Mouse (Mus musculus) brain, embryonic 18.5 days (tissue): ENCODE results near the gene Vdac1.

ENCODE experiments used
- DNase-seq: peaks from one replicate; pipeline ENCODE4 v3.0.0-alpha.2; 2012; ENCODE audit warnings: low read depth, low spot score

Vdac1 gene

DNA sequence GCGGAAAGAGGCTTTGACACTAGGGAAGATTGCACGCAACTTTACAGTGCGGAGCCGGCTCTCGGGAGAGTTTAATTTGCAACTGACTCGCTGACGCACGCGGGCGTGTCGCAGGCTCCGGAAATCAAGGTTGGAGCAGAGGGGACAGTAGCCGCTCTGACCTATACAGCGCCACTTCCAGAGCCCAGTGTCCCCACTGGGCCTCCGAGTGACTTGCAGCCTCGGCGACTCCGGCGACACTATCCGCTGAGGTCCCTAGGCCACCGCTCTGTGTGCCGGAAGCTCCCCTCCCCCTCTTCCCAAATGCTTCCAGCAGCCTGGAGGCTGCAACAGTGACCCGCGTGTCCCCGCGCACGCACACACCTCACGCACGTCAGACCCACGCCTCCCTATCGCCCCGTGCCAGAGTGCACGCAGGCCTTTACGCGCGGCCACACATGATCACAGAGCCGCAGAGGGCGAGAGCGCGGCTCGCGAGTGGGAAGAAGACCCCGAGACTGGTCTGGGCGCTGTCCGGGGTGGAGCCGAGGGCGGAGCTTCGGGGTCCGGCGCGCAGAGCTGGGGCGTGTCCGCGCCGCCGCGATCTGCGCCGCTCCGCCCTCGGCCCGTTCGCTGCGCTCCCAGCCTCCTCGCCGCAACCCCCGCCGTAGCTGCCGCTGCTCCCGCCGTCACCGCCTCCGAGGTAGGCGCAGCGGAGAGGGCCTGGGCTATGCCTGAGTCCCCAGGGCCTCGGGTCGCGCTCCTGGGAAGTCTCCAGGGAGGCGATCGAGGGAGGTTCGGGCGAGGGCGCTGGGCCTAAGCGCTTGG is at the start of gene Vdac1:
Gene Vdac1, plus strand, starts transcription at position 390 of the 807 bp plus-strand sequence.
- DNase-seq: peak; percentile 76

GRCm38 (mm10) chr11:52314102-52314793 is 46.4 kb upstream of the Vdac1 start:
- no peak for DNase-seq

- DNase-seq: no peak
Measured at GRCm38 (mm10) chr11:52318445-52318844, 42.2 kb upstream of the Vdac1 start.

GRCm38 (mm10) chr11:52319664-52320063 is 41.0 kb upstream of the Vdac1 start:
- no peak for DNase-seq

GRCm38 (mm10) chr11:52320529-52320928 is 40.1 kb upstream of the Vdac1 start:
- DNase-seq: no peak

GRCm38 (mm10) chr11:52321540-52321939 is 39.1 kb upstream of the Vdac1 start:
- DNase-seq: no peak

DNA sequence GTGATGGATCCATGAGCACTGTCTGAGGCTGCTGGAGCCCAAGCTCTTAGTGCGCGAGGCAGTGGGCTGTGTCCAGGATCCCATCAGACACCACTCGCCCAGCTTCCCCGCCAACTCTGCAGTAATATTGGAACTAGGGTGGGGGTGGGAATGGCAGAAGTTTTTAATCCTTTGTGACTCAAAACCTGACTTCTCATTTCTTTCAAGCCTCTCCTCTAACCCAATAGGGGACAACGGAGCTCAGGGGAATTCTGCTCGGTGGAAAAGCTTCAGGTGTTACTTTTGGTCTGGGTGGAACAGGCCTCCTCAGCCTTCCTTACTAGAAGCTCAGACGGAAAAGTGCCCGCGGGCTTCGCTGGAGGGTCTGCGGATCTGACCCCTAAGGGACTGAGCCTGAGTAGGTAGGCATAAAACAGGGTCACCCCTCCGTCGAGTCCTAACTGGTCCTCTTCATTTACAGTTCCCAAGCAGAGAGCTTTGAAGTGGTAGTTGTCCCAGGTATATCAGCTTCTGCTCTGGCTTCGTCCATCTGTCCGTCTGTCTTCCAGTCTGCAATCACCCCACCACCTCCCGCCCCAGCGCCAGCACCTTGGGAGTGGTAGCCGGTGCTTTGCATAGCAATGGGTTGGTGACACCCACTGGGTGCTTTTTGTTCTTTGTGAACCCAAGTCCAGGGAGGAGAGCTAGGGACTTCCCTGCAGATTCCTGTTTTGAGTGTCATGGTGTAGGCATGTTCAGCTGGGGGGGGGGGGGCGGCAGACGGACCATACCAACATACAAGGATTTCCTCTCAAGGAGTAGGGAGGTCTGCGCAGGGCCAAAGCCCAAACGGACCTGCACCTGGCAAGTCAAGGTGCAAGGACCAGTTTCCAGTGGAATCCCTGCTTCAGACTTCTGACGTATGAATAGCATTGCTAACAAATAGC is 36.0 kb upstream of the Vdac1 start:
- no peak for DNase-seq

GRCm38 (mm10) chr11:52327313-52327712 is 33.3 kb upstream of the Vdac1 start:
- no peak for DNase-seq

- no peak for DNase-seq
Measured at GRCm38 (mm10) chr11:52332421-52333118, 28.1 kb upstream of the Vdac1 start.

DNA sequence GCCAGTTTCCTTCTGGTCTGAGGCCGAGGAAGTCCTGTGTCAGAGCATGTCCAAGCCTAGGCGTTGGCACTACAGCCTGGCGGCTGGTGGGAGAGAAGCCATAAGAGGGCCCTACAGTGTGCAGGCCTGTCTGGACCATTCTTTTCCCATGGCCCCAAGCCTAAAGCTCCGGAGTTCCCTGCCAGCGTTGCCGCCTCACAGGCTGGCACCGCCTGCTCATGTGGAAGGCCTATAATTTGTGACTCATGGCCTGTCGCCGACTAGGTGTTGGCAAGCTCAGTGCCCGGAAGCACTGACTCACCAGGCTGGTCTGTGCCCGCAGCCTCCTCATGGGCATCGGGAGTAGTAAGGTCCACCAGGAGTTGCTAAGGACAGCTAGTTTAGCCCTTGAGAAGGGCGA is 27.0 kb upstream of the Vdac1 start:
- no peak for DNase-seq

DNA sequence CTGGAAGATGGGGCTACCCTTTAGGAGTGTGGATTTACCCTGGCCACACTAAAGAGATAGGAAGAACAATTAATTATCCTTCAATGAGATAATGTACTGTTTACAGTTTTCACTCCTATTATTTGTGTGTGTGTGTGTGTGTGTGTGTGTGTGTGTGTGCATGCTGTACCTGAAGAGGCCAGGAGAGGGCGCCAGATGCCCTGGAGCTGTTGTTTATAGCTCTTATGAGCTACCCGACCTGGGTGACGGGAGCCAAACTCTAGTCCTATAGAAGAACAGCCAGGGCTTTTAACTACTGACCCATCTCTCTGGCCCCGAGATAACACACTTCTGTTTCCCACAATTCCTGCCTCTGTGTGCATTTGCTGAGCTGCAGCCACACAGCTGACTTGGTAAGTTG is 25.4 kb upstream of the Vdac1 start:
- DNase-seq: no peak

GRCm38 (mm10) chr11:52335924-52336323 is 24.7 kb upstream of the Vdac1 start:
- no peak for DNase-seq

DNA sequence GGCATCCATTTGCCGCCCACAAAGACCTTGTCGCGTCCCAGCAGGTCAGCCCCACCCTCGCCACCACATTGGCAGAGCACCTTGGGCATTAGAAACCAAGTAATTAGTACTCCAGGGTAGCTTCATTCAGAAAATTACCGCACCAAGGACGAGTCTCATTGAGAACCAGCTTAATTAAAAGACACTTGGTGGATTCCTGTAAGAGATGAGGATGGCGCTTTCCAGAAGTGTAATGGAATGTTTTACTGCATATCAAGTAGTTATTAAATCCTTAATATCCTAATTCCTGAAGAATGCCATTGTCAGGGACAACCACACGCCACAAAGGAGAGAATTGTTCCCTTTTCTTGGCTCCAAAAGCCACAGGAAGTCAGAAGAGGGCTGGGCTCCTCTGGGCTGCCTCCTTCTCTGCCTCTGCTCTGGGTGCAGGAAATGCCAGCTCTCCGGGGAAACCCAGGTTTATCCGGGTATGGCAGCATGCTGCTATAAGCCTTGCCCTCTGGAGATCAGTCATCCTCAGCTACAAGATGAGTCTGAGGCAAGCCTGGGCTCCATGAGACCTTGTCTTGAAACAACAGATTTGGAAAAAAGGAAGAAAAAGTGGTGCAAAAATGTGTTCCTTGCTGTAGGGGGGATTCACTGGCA is 22.9 kb upstream of the Vdac1 start:
- no peak for DNase-seq

- DNase-seq: no peak
Measured at GRCm38 (mm10) chr11:52338351-52338750, 22.3 kb upstream of the Vdac1 start.

DNA sequence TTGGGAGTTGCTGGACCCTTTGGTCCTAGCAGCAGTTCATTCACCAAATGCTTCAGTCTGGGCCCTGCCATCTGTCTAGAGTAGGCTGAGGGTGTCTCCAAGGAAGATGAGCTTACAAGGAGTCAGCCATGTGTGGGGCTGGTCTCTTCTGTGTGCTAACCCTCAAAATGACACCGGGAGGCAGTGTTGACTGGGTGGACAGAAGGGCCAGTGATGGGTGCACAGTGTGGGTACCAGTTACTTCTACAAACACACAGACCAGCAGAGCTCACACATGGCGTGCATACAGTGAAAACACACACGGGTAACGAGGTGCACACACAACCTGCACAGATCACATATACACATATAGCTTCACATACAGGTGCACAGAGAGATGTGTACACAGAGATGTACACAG is 21.6 kb upstream of the Vdac1 start:
- no peak for DNase-seq

DNA sequence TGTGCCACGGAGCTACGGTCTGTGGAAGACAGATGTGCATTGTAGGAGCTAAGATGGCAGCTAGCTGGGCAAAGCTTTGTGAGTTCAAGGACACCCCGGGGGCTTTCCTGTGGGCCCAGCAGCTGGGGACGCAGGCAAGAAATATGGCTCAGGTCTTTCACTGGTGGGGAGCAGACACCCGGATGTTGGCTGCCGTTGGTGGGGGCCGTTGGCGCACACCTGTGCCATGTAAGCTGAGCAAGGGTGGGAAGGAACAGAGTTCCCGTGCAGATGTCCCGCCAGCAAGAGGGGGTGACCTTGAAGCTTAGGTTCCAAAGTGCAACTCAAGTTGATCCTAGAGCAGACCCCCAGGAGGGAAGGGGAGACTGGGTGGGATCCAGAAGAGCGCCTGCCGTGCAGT is 21.1 kb upstream of the Vdac1 start:
- no peak for DNase-seq

- DNase-seq: no peak
Measured at GRCm38 (mm10) chr11:52340123-52340864, 20.4 kb upstream of the Vdac1 start.

- no peak for DNase-seq
Measured at GRCm38 (mm10) chr11:52341001-52341400, 19.7 kb upstream of the Vdac1 start.

DNA sequence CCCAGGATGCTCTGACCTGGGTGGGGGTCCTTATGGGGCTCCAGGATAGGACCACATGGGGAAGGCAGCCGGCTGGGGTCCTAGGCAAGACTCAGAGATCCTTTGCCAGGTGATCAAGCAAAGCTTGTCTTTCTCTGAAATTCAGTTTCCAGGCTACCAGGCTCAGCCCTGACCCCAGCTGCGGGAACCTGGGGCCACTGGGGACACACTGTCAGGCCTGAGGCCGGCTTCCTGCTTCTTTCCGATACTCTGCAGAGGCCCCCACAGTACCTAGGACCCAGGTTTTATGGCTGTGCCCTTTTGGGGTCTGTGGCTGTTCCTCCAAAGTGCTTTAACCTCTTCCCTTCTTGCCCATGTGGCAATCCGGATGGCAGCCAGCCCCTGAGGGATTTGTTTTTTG is 19.2 kb upstream of the Vdac1 start:
- DNase-seq: no peak

DNA sequence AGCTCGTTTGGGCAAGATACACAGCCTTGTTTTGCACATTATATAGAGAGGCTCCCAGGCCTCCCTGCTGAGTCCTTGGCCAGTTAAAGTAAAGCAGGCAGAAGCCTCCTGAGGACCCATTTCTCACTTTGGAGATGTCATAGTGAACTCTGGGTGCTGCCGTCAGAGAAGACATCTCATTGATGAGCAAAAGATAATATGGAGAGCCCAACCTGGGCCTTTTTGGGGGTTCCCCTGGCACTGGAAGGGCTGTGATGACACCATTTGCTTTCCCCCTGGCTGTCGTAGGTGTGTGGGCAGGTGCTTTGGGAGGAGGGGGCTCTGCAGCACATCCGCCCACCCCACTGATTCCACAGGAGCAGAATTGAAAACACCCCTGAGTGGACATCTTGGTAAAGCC is 18.4 kb upstream of the Vdac1 start:
- DNase-seq: no peak
